18 mouse cellular contexts compared by ENCODE assay signal in the genomic region with DNA sequence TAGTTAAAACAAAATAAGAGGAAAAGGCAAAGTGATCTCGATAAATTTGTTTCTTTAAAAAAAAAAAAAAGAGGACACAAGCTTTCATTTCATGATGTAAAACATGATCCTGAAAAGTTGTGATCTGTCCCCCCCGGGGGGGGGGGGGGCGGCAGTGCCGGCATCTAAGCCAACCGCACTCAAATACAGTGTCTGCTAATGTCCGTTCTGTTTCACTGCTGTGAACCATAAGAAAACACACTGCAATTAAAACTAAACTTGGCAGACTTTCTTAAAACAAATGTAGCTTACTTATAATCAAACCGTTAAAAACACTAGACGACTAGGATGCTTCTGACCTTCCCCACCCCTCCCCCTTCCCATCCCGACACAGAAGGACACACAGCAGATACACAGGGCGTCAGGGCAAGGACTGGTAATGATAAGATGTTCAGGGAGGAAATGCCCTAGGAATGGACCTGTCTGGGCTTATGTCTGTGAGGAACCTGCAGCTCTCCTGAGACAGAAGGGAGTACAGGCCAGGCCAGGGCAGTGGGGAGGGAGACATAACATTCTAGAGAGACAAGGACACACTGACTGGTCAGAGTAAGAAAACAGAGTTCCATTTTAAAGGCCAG.
A peak's percentile ranks its signal among the peaks of the same experiment; 100 is the strongest.
DNase-seq lines count a peak whose midpoint lies in the region; ATAC-seq and TF ChIP-seq lines count a peak whose summit lies in the region.
"Had no signal": no experiment of that assay in that cellular context is flagged by ENCODE, and none has a peak within 500 bp of the region (broad histone marks: within the 10 kb centered on the region; RNA-seq: fewer than 3 reads in every experiment).

No protein-coding gene starts in this region.

- H3K9ac ChIP-seq in heart, embryonic 12.5 days = no peak overlapping the region
- no peak overlapping the region for H3K9ac ChIP-seq in lung, embryonic 15.5 days
- H3K9ac ChIP-seq in stomach, embryonic 14.5 days (replicated peaks; ENCODE audit: low read depth, low read length) = no peak overlapping the region
- no peak overlapping the region for H3K9ac ChIP-seq in stomach, postnatal 0 days (ENCODE audit: low read length)
- H3K9ac ChIP-seq: forebrain, embryonic 15.5 days; hindbrain, embryonic 13.5 days; limb, embryonic 15.5 days; liver, embryonic 15.5 days; midbrain, embryonic 13.5 days had no signal

- no peak overlapping the region for H3K4me2 ChIP-seq in heart, embryonic 12.5 days
- H3K4me2 ChIP-seq in lung, embryonic 15.5 days = 0 out of 2 replicates have a peak overlapping the region, but pooled peaks have one; percentile 16
- no peak overlapping the region for H3K4me2 ChIP-seq in stomach, embryonic 14.5 days (replicated peaks; ENCODE audit: low read depth, low read length)
- no peak overlapping the region for H3K4me2 ChIP-seq in stomach, postnatal 0 days (replicated peaks; ENCODE audit: low read depth)
- H3K4me2 ChIP-seq: forebrain, embryonic 15.5 days; hindbrain, embryonic 13.5 days; limb, embryonic 15.5 days; liver, embryonic 15.5 days; midbrain, embryonic 13.5 days had no signal

- ATAC-seq in heart, embryonic 12.5 days (ENCODE audit: insufficient number of reproducible peaks, low FRiP score) = no peak; the same call in 1 of the 2 replicates
- peak; percentile 62; the same call in 1 of the 2 replicates for ATAC-seq in lung, embryonic 15.5 days (ENCODE audit: borderline replicate concordance, extremely low read depth, low FRiP score, low TSS enrichment)
- no peak for ATAC-seq in stomach, embryonic 14.5 days (ENCODE audit: insufficient number of reproducible peaks, insufficient read depth, low FRiP score, low read depth)
- no peak for ATAC-seq in stomach, postnatal 0 days (ENCODE audit: low FRiP score, low TSS enrichment)
- ATAC-seq: forebrain, embryonic 15.5 days; midbrain, embryonic 13.5 days had no signal

- H3K9me3 ChIP-seq in heart, embryonic 12.5 days (replicated peaks) = no peaks in the 10 kb centered on the region
- H3K9me3 ChIP-seq in lung, embryonic 15.5 days = no peaks in the 10 kb centered on the region
- no peaks in the 10 kb centered on the region for H3K9me3 ChIP-seq in stomach, embryonic 14.5 days (ENCODE audit: control insufficient read depth, low read depth, low read length)
- no peaks in the 10 kb centered on the region for H3K9me3 ChIP-seq in stomach, postnatal 0 days (ENCODE audit: control insufficient read depth, low read length)
- H3K9me3 ChIP-seq: forebrain, embryonic 15.5 days; hindbrain, embryonic 13.5 days; limb, embryonic 15.5 days; liver, embryonic 15.5 days; midbrain, embryonic 13.5 days had no signal

- no peak for TF ChIP-seq CTCF in stomach, postnatal 0 days (IDR thresholded peaks at IDR 0.05; ENCODE audit: low read depth)

- no peaks in the 10 kb centered on the region for H3K36me3 ChIP-seq in heart, embryonic 12.5 days
- 0 out of 2 replicates have a peak, but pooled peaks cover 3% of the 10 kb centered on the region for H3K36me3 ChIP-seq in lung, embryonic 15.5 days
- H3K36me3 ChIP-seq in stomach, embryonic 14.5 days (ENCODE audit: control insufficient read depth, insufficient read depth, low read length) = peaks cover 4% of the 10 kb centered on the region; the same call in 1 of the 2 replicates
- peaks cover 14% of the 10 kb centered on the region; the same call in 1 of the 2 replicates for H3K36me3 ChIP-seq in stomach, postnatal 0 days (ENCODE audit: control insufficient read depth, insufficient read depth, low read length)
- H3K36me3 ChIP-seq: forebrain, embryonic 15.5 days; hindbrain, embryonic 13.5 days; limb, embryonic 15.5 days; liver, embryonic 15.5 days; midbrain, embryonic 13.5 days had no signal

- H3K27me3 ChIP-seq in heart, embryonic 12.5 days (replicated peaks) = no peaks in the 10 kb centered on the region
- no peaks in the 10 kb centered on the region for H3K27me3 ChIP-seq in lung, embryonic 15.5 days
- no peaks in the 10 kb centered on the region for H3K27me3 ChIP-seq in stomach, embryonic 14.5 days (ENCODE audit: control insufficient read depth, insufficient read depth, low read length)
- H3K27me3 ChIP-seq in stomach, postnatal 0 days (ENCODE audit: control insufficient read depth, insufficient read depth, low read length) = no peaks in the 10 kb centered on the region
- H3K27me3 ChIP-seq: forebrain, embryonic 15.5 days; hindbrain, embryonic 13.5 days; limb, embryonic 15.5 days; liver, embryonic 15.5 days; midbrain, embryonic 13.5 days had no signal

- H3K27ac ChIP-seq in heart, embryonic 12.5 days (ENCODE audit: poor library complexity, severe bottlenecking) = peak overlapping the region; percentile 25; the same call in 1 of the 2 replicates
- peak overlapping the region; percentile 62 for H3K27ac ChIP-seq in lung, embryonic 15.5 days
- peak overlapping the region; percentile 61; the same call in 1 of the 2 replicates for H3K27ac ChIP-seq in stomach, embryonic 14.5 days (ENCODE audit: low read length)
- H3K27ac ChIP-seq in stomach, postnatal 0 days (replicated peaks) = no peak overlapping the region
- H3K27ac ChIP-seq: forebrain, embryonic 15.5 days; hindbrain, embryonic 13.5 days; limb, embryonic 15.5 days; liver, embryonic 15.5 days; midbrain, embryonic 13.5 days had no signal

- no peak for DNase-seq in heart, adult 11 months
- DNase-seq in lung, postnatal 25 days (ENCODE audit: low spot score) = no peak
- DNase-seq in stomach, postnatal 0 days (ENCODE audit: low spot score) = no peak
- no peak for DNase-seq in spleen, adult 18-20 months
- DNase-seq in retina, embryonic 14.5 days (ENCODE audit: low spot score) = no peak
- DNase-seq: adrenal gland, postnatal 25 days; cerebellum, adult 8-10 months; heart, postnatal 36 days; left cerebral cortex, postnatal 4 days; thymus, postnatal 14 days had no signal

- no peak overlapping the region for H3K4me3 ChIP-seq in heart, embryonic 12.5 days
- H3K4me3 ChIP-seq in lung, embryonic 15.5 days = no peak overlapping the region
- H3K4me3 ChIP-seq in stomach, embryonic 14.5 days (ENCODE audit: low read depth, low read length) = no peak overlapping the region
- H3K4me3 ChIP-seq in stomach, postnatal 0 days (ENCODE audit: low read depth, low read length) = no peak overlapping the region
- H3K4me3 ChIP-seq: forebrain, embryonic 15.5 days; hindbrain, embryonic 13.5 days; limb, embryonic 15.5 days; liver, embryonic 15.5 days; midbrain, embryonic 13.5 days had no signal

- no peak for TF ChIP-seq EP300 in stomach, postnatal 0 days (optimal IDR thresholded peaks at IDR 0.05)

- WGBS in heart, embryonic 12.5 days = 38% methylated on average over 10 of the region's 10 CpGs
- 31% methylated on average over 10 of the region's 10 CpGs for WGBS in lung, embryonic 15.5 days
- 30% methylated on average over 10 of the region's 10 CpGs for WGBS in stomach, embryonic 14.5 days
- 38% methylated on average over 10 of the region's 10 CpGs for WGBS in stomach, postnatal 0 days

- H3K4me1 ChIP-seq in heart, embryonic 12.5 days (replicated peaks) = peaks cover 32% of the 10 kb centered on the region
- peaks cover 39% of the 10 kb centered on the region for H3K4me1 ChIP-seq in lung, embryonic 15.5 days
- H3K4me1 ChIP-seq in stomach, embryonic 14.5 days (ENCODE audit: control insufficient read depth, insufficient read depth, low read length) = peaks cover 25% of the 10 kb centered on the region
- H3K4me1 ChIP-seq in stomach, postnatal 0 days (replicated peaks; ENCODE audit: control insufficient read depth, insufficient read depth) = no peaks in the 10 kb centered on the region; the same call in 1 of the 2 replicates
- H3K4me1 ChIP-seq: forebrain, embryonic 15.5 days had no signal
